Mouse (Mus musculus) adrenal gland, postnatal 36 days (tissue): ENCODE results near the gene Rundc3a. TPM values are rescaled to one million over a fixed set of nuclear protein-coding genes. Genes with fewer than 3 reads are reported as not detected.
"Not testable (repeated sequence)": the region's sequence is repeated elsewhere in the genome, so short reads cannot be mapped to it uniquely, and the experiment has no call there.

Experiments used
- DNase-seq, 2 experiments: peaks; one replicate each; pipeline ENCODE4 v3.0.0; 2021; ENCODE audit warnings: mixed read lengths in 1 of 2
- long read RNA-seq, 2 experiments: library from polyadenylated mRNA; stranded (forward); transcript quantifications; one replicate each; pipeline ENCODE4 v2.0.0; 2021; ENCODE audit warnings: borderline sequencing depth in 2 of 2
- total RNA-seq, 2 experiments: library from RNA; stranded (reverse); gene quantifications; 2 replicates each; pipeline ENCODE4 v1.2.3; 2021

Gene Rundc3a
- 10 to 100 TPM; 29.1 to 29.6 TPM for total RNA-seq
- long read RNA-seq, experiment 1, transcript Rundc3a-201 (11 exons, 2,046 nt): major isoform, 26 of 65 reads
- long read RNA-seq, experiment 1, transcript Rundc3a-202 (11 exons, 1,837 nt): minor isoform, 7 of 65 reads
- long read RNA-seq, experiment 1, partial matches to known transcripts: 2 of 65 reads
- long read RNA-seq, experiment 1, other reads (novel, unspliced or antisense): 29 of 65 reads
- long read RNA-seq, experiment 2, transcript Rundc3a-201 (11 exons, 2,046 nt): major isoform, 16 of 30 reads
- long read RNA-seq, experiment 2, partial matches to known transcripts: 0 of 30 reads
- long read RNA-seq, experiment 2, other reads (novel, unspliced or antisense): 13 of 30 reads

GRCm38 (mm10) chr11:102393238-102393634, at the start of gene Rundc3a:
Rundc3a (plus strand) TSS chr11:102393403.
- peak; percentile 91 to 94 for DNase-seq

- no peak for DNase-seq
These were observed 48.7 kb upstream of the Rundc3a start for GRCm38 (mm10) chr11:102344458-102344857.

GRCm38 (mm10) chr11:102346926-102347325, 46.3 kb upstream of the Rundc3a start:
- no peak for DNase-seq

DNA sequence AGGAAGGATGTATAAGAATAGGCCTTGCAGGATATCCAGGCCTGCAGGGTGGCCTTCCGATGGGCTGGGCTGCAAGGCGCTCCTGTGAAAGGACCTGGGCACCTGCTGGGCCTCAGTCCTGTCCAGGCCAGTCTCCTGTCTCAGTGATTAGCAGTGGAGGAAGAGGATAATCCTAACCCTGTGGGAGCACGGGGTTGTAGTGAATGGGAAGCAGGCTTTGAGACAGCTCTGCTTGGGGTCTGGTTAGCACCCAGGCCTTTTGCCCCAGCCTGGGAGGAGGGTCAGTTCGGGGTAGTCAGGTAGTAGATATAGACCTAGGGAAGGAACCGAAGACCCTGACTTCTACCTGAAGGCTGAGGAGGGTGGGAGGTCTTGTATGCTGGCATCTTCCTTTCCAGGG, 45.5 kb upstream of the Rundc3a start:
- no peak for DNase-seq

GRCm38 (mm10) chr11:102348101-102348585, 45.1 kb upstream of the Rundc3a start:
- DNase-seq: no peak

GRCm38 (mm10) chr11:102348771-102349170, 44.4 kb upstream of the Rundc3a start:
- no peak for DNase-seq

GRCm38 (mm10) chr11:102349189-102349954, 43.8 kb upstream of the Rundc3a start:
- DNase-seq: no peak

- no peak for DNase-seq
These were observed 42.8 kb upstream of the Rundc3a start for GRCm38 (mm10) chr11:102350416-102350815.

- no peak for DNase-seq
These were observed 42.2 kb upstream of the Rundc3a start for GRCm38 (mm10) chr11:102350981-102351523.

DNA sequence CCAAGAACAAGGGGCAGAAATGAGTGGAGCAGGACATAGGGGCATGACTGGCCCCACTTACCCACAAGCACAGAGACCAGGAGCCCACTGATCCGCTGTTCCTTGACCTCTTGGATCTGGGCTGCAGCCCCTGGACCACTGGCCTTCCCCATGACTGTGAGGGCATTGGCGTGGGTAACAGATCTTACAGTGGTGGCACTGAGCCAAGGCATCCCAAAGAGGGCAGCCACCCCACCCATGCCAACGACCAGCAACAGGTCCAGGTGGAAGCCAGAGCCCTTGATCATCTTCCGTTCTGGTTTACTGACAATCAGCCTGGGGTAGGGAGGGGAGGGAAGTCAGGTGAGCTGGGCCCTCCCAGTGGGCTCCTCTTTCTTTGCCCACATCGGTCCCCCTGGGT, 40.8 kb upstream of the Rundc3a start:
- DNase-seq: no peak

DNA sequence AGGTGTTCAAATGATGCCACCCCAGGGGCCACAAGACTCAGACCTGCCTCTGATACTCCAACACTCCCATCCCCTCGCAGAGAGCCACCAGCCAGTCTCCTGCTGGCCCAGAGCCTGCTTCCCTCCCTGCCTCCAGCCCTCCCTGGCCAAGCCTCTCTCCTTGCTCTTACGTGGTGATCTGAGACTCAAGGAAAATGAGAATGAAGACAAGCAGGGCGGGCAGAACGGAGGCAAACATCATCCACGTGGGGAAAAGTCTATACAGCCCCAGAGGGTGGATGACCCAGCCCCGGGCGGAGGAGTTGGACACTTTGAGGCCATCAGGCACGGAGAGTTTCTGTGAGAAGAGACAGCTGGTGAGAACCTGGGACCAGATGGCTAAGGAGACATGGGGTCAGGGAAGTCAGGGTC, 40.2 kb upstream of the Rundc3a start:
- DNase-seq: no peak

DNA sequence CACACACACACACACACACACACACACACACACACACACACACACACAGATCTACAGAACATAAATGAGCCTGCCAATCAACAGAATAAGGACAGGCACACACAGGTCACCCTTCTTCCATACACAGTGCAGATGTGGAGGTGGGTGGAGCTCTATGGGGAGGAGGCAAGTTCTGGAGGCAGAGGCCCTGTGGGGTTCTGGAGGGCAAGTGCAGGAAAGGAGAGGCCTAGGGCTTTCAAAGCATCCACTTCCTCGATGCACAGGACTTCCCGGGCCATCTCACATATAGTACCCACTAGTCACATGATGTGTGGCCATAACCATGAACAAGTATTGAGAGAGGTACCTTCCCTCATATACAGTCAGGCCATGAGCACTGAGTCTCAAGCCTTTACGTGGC, 37.7 kb upstream of the Rundc3a start:
- DNase-seq: no peak

DNA sequence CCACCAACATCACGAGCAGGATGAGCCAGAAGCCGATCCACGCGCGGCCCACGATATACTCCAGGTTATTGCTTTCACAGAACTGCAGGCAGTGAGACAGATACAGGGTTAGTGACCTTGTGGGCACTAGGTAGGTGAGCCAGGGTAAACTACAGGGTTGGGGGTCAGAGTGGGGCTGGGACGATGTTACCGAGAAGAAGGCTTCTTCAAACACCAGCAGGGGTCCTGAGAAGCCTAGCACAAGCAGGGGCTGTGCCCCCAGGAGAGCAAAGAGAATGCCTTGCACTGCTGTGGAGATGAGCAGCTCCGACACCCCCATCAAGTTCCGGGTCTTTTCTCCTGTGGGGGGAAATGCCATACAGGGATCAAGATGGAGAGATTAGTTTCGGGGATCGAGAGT, 37.0 kb upstream of the Rundc3a start:
- DNase-seq: no peak

DNA sequence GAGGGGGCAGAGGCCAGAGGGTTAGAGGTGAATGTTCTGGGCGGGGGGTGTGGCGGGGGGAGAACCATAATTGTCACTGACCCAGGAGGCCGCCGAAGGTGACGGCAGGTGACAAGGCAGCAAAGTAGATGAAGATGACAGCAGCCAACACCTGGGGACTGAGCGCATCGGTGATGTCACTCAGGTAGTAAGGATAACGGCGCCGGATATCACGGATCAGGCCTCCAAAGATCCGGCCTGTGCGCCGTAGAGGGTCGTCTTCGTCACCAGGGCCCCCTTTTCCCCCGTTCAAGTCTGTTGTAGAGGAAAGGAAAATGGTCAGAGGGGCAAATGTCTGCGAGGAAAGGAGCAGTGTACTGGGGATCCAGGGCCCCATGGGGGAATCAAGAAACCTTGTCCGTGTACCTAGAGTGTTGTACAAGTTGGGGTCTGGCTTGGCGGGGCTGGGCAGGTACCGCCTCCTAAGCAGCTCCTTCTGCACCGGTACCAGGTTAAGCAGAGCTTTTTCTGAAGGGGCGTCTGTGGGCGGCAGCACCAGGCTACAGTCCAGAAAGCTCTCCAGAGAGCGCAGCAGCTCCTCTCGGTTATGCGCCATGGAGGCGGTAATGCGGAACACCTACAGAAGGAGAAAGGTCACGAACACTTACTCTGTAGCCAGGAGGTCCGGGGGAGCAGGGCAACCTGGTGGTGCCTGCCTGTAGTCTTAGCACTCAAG, 36.4 kb upstream of the Rundc3a start:
- DNase-seq: no peak

- no peak for DNase-seq
These were observed 34.8 kb upstream of the Rundc3a start for GRCm38 (mm10) chr11:102358365-102358764.

- DNase-seq: no peak
These were observed 31.3 kb upstream of the Rundc3a start for GRCm38 (mm10) chr11:102361776-102362495.

DNA sequence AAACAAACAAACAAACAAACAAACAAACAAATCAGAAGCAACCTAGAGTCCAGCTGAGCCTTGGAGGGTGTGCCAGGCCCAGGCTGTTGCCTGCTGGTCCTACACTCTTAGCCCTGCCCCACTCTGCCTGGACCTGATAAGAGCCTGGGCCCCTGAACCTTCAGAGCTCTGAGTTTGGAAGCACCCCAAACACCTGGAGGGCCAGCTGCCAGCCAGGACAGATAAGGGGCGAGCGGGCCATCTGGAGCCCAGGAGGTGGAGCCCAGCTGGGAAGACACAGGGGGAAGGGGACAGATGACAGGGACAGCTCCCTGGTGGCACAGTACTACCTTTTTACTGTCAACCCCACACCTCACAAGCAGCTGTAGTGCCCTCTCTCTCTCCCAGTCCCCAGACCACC, 29.6 kb upstream of the Rundc3a start:
- no peak for DNase-seq

DNA sequence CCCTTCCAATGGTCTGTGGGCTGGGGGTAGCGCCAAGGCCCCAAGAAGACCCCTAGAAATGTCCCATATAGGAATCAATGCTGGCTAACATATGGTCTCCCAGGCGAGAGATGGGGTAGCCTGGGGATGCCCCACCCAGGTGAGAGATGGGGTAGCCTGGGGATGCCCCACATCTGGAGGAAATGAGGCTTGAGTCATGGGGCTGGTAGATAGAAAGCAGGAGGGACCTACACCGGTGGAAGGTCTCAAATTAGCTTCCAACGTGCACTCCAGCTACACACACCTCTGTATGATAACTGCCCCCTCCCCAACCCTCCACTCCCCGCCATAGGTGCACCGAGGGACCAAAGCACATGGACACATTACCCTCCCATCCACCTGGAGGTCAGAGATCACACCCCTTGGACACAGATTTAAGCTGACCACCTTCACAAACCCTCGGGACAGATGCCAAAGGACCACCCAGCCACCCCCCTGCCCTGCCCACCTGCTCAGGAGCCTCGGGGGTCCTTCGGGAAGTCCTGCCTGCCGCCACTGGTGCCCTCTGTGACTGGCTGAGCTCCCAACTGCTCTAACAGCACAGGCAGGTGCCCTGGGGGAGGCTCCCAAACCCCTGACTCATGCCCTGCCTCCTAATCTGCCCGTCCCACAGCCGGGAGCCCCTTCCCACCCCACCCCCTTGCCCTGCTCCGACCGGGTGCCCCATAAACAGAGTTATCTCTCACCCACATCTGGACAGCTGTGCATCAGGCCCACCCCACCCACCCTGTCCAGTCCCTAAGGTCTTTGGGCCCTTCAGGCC, 28.4 kb upstream of the Rundc3a start:
- no peak for DNase-seq

DNA sequence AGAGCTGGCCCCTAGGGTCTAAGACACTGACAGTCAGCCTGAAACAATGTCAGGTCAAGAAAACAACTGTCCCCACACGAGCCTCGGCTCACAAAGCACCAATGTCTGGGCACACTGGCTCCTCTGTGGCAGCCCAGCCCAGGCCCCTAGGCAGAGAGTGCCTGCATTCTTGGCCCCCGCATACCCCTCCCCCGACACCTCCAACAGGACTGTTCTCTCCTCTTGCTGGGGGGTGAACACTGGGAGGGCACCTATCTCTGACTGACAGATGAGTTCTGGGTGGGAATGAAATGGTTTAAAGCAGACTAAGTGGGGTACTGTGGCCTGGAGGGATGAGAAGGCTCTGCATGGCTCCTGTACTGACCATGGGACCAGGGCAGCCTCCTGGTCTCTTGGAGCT, 27.5 kb upstream of the Rundc3a start:
- no peak for DNase-seq

GRCm38 (mm10) chr11:102366103-102366502, 27.1 kb upstream of the Rundc3a start, which contains the start of gene Slc4a1:
Slc4a1 (minus strand) TSS chr11:102366203.
- not testable (repeated sequence) for DNase-seq
